Mouse (Mus musculus): ENCODE measurements around the gene Hes1. TPM values are rescaled to one million over a fixed set of nuclear protein-coding genes. Genes with fewer than 3 reads are reported as not detected.
A peak's percentile ranks its signal among the peaks of the same experiment; 100 is the strongest.

The Hes1 gene
- polyA plus RNA-seq, 1 experiment from 2014 or later = 66.5 TPM

DNA sequence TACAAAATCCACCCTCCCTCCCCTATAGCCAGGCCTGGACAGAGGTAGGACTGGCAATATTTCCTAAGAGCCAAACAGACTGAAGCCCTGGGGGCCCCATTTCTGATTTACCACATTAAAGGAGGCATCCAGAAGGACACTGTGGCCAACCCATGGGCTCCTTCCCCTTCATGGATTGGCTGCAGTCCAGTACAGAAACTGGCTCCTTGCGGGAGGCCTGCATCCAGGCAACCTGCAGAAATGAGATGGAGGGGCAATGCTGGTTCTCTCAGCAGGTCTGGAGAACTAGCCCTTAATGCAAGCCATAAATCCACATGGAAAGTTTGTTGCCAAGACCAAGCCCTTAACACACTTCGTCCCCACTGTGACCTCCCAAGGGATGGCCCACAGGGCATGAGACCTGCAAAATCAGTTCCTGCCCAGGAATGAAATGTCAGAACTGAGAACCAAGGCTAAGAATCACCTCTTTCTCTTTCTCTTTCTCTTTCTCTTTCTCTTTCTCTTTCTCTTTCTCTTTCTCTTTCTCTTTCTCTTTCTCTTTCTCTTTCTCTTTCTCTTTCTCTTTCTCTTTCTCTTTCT is 31.8 kb upstream of the Hes1 start:
- no peaks in the 10 kb centered on the region for H3K9me3 ChIP-seq (ENCODE audit: control insufficient read depth, low read length)
- ATAC-seq (replicated peaks; ENCODE audit: low FRiP score) = no peak
- peaks cover 19% of the 10 kb centered on the region for H3K4me1 ChIP-seq (replicated peaks; ENCODE audit: control insufficient read depth, insufficient read depth, low read length)
- H3K4me3 ChIP-seq (ENCODE audit: low read depth, low read length) = no peak overlapping the region
- no peak overlapping the region for H3K4me2 ChIP-seq (ENCODE audit: low read depth, low read length, severe bottlenecking)
- no peaks in the 10 kb centered on the region; the same call in 1 of the 2 replicates for H3K27me3 ChIP-seq (ENCODE audit: control insufficient read depth, insufficient read depth, low read length)
- H3K36me3 ChIP-seq (ENCODE audit: control insufficient read depth, insufficient read depth, low read length) = no peaks in the 10 kb centered on the region
- no peak for DNase-seq (ENCODE audit: low spot score)
- no peak overlapping the region for H3K27ac ChIP-seq (ENCODE audit: low read depth, low read length)
- no peak overlapping the region for H3K9ac ChIP-seq (ENCODE audit: low read length)
- 80% methylated on average over 2 of the region's 2 CpGs for WGBS

GRCm38 (mm10) chr16:30033390-30033789 is 30.8 kb upstream of the Hes1 start:
- H3K27ac ChIP-seq (ENCODE audit: low read depth, low read length) = no peak overlapping the region
- no peak overlapping the region for H3K4me2 ChIP-seq (ENCODE audit: low read depth, low read length, severe bottlenecking)
- H3K27me3 ChIP-seq (ENCODE audit: control insufficient read depth, insufficient read depth, low read length) = no peaks in the 10 kb centered on the region; the same call in 1 of the 2 replicates
- no peaks in the 10 kb centered on the region for H3K9me3 ChIP-seq (ENCODE audit: control insufficient read depth, low read length)
- no peaks in the 10 kb centered on the region for H3K36me3 ChIP-seq (ENCODE audit: control insufficient read depth, insufficient read depth, low read length)
- no peak overlapping the region for H3K9ac ChIP-seq (ENCODE audit: low read length)
- ATAC-seq (replicated peaks; ENCODE audit: low FRiP score) (no peak), DNase-seq (ENCODE audit: low spot score) (no peak)
- WGBS = 83% methylated on average over 3 of the region's 3 CpGs
- peaks cover 15% of the 10 kb centered on the region for H3K4me1 ChIP-seq (replicated peaks; ENCODE audit: control insufficient read depth, insufficient read depth, low read length)
- H3K4me3 ChIP-seq (ENCODE audit: low read depth, low read length) = no peak overlapping the region

- Histone ChIP-seq H3K27ac (ENCODE audit: low read depth, low read length) (no peak overlapping the region), H3K4me1 (replicated peaks; ENCODE audit: control insufficient read depth, insufficient read depth, low read length) (peaks cover 18% of the 10 kb centered on the region), H3K9me3 (ENCODE audit: control insufficient read depth, low read length) (no peaks in the 10 kb centered on the region), H3K9ac (ENCODE audit: low read length) (no peak overlapping the region), H3K36me3 (ENCODE audit: control insufficient read depth, insufficient read depth, low read length) (no peaks in the 10 kb centered on the region), H3K27me3 (ENCODE audit: control insufficient read depth, insufficient read depth, low read length) (no peaks in the 10 kb centered on the region; the same call in 1 of the 2 replicates), H3K4me3 (ENCODE audit: low read depth, low read length) (no peak overlapping the region), H3K4me2 (ENCODE audit: low read depth, low read length, severe bottlenecking) (no peak overlapping the region)
- 45% methylated on average over 4 of the region's 4 CpGs for WGBS
- DNase-seq (ENCODE audit: low spot score) = no peak
- ATAC-seq (replicated peaks; ENCODE audit: low FRiP score) = no peak
Measured at GRCm38 (mm10) chr16:30034001-30034400, 30.2 kb upstream of the Hes1 start.

DNA sequence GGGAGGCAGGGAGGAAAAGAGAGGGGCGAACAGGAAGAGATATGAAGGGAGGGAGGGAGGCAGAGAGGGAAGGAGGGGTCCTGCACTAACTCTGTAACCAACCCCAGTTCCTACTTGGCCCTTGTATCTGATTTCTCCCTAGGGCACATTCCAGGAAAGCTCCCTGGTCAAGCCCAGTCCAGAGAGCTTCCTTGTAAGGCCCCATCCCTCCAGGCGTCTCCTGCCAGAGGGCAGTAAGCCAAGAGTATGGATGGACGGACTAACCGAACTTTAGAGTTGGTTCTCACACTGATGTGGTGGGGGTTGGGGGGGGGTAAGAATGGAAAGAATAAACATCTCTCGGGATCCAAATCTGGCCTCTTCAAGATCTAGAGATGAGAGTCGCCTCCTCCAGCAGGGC is 29.7 kb upstream of the Hes1 start:
- no peaks in the 10 kb centered on the region for H3K9me3 ChIP-seq (ENCODE audit: control insufficient read depth, low read length)
- peaks cover 20% of the 10 kb centered on the region for H3K4me1 ChIP-seq (replicated peaks; ENCODE audit: control insufficient read depth, insufficient read depth, low read length)
- no peaks in the 10 kb centered on the region; the same call in 1 of the 2 replicates for H3K27me3 ChIP-seq (ENCODE audit: control insufficient read depth, insufficient read depth, low read length)
- no peak overlapping the region for H3K4me2 ChIP-seq (ENCODE audit: low read depth, low read length, severe bottlenecking)
- WGBS = 63% methylated on average over 5 of the region's 6 CpGs
- DNase-seq (ENCODE audit: low spot score) (no peak), ATAC-seq (replicated peaks; ENCODE audit: low FRiP score) (no peak)
- no peak overlapping the region for H3K27ac ChIP-seq (ENCODE audit: low read depth, low read length)
- H3K36me3 ChIP-seq (ENCODE audit: control insufficient read depth, insufficient read depth, low read length) = no peaks in the 10 kb centered on the region
- no peak overlapping the region for H3K9ac ChIP-seq (ENCODE audit: low read length)
- no peak overlapping the region for H3K4me3 ChIP-seq (ENCODE audit: low read depth, low read length)

- no peak for DNase-seq (ENCODE audit: low spot score)
- no peak for ATAC-seq (replicated peaks; ENCODE audit: low FRiP score)
- H3K4me3 ChIP-seq (ENCODE audit: low read depth, low read length) = no peak overlapping the region
- no peak overlapping the region for H3K27ac ChIP-seq (ENCODE audit: low read depth, low read length)
- WGBS = 83% methylated on average over 5 of the region's 5 CpGs
- H3K27me3 ChIP-seq (ENCODE audit: control insufficient read depth, insufficient read depth, low read length) = no peaks in the 10 kb centered on the region; the same call in 1 of the 2 replicates
- H3K4me2 ChIP-seq (ENCODE audit: low read depth, low read length, severe bottlenecking) = no peak overlapping the region
- peaks cover 15% of the 10 kb centered on the region; the same call in 1 of the 2 replicates for H3K4me1 ChIP-seq (replicated peaks; ENCODE audit: control insufficient read depth, insufficient read depth, low read length)
- H3K9ac ChIP-seq (ENCODE audit: low read length) = no peak overlapping the region
- H3K36me3 ChIP-seq (ENCODE audit: control insufficient read depth, insufficient read depth, low read length) = no peaks in the 10 kb centered on the region
- H3K9me3 ChIP-seq (ENCODE audit: control insufficient read depth, low read length) = no peaks in the 10 kb centered on the region
Measured at GRCm38 (mm10) chr16:30034979-30035440, 29.2 kb upstream of the Hes1 start.

GRCm38 (mm10) chr16:30036104-30036503 is 28.1 kb upstream of the Hes1 start:
- WGBS = 86% methylated on average over 3 of the region's 3 CpGs
- H3K27ac ChIP-seq (ENCODE audit: low read depth, low read length) = no peak overlapping the region
- H3K4me3 ChIP-seq (ENCODE audit: low read depth, low read length) = no peak overlapping the region
- DNase-seq (ENCODE audit: low spot score) (no peak), ATAC-seq (replicated peaks; ENCODE audit: low FRiP score) (no peak)
- peaks cover 12% of the 10 kb centered on the region; the same call in 1 of the 2 replicates for H3K4me1 ChIP-seq (replicated peaks; ENCODE audit: control insufficient read depth, insufficient read depth, low read length)
- no peaks in the 10 kb centered on the region; the same call in 1 of the 2 replicates for H3K27me3 ChIP-seq (ENCODE audit: control insufficient read depth, insufficient read depth, low read length)
- no peak overlapping the region for H3K4me2 ChIP-seq (ENCODE audit: low read depth, low read length, severe bottlenecking)
- H3K9me3 ChIP-seq (ENCODE audit: control insufficient read depth, low read length) = no peaks in the 10 kb centered on the region
- H3K9ac ChIP-seq (ENCODE audit: low read length) = no peak overlapping the region
- no peaks in the 10 kb centered on the region for H3K36me3 ChIP-seq (ENCODE audit: control insufficient read depth, insufficient read depth, low read length)

GRCm38 (mm10) chr16:30038663-30039593 is 25.3 kb upstream of the Hes1 start:
- no peak overlapping the region for H3K4me2 ChIP-seq (ENCODE audit: low read depth, low read length, severe bottlenecking)
- no peaks in the 10 kb centered on the region for H3K36me3 ChIP-seq (ENCODE audit: control insufficient read depth, insufficient read depth, low read length)
- 2% methylated on average over 14 of the region's 17 CpGs for WGBS
- no peak overlapping the region for H3K4me3 ChIP-seq (ENCODE audit: low read depth, low read length)
- ATAC-seq (replicated peaks; ENCODE audit: low FRiP score) = peak; percentile 70
- H3K27ac ChIP-seq (ENCODE audit: low read depth, low read length) = no peak overlapping the region
- H3K9ac ChIP-seq (ENCODE audit: low read length) = 0 out of 2 replicates have a peak overlapping the region, but pooled peaks have one; percentile 5
- no peaks in the 10 kb centered on the region for H3K9me3 ChIP-seq (ENCODE audit: control insufficient read depth, low read length)
- H3K4me1 ChIP-seq (replicated peaks; ENCODE audit: control insufficient read depth, insufficient read depth, low read length) = peaks cover 12% of the 10 kb centered on the region; the same call in 1 of the 2 replicates
- peak; percentile 65 for DNase-seq (ENCODE audit: low spot score)
- no peaks in the 10 kb centered on the region; the same call in 1 of the 2 replicates for H3K27me3 ChIP-seq (ENCODE audit: control insufficient read depth, insufficient read depth, low read length)

- Histone ChIP-seq H3K4me2 (ENCODE audit: low read depth, low read length, severe bottlenecking) (no peak overlapping the region), H3K27me3 (ENCODE audit: control insufficient read depth, insufficient read depth, low read length) (no peaks in the 10 kb centered on the region; the same call in 1 of the 2 replicates), H3K27ac (ENCODE audit: low read depth, low read length) (no peak overlapping the region), H3K9ac (ENCODE audit: low read length) (no peak overlapping the region), H3K4me1 (replicated peaks; ENCODE audit: control insufficient read depth, insufficient read depth, low read length) (peaks cover 12% of the 10 kb centered on the region; the same call in 1 of the 2 replicates), H3K9me3 (ENCODE audit: control insufficient read depth, low read length) (no peaks in the 10 kb centered on the region), H3K4me3 (ENCODE audit: low read depth, low read length) (no peak overlapping the region), H3K36me3 (ENCODE audit: control insufficient read depth, insufficient read depth, low read length) (no peaks in the 10 kb centered on the region)
- no peak for DNase-seq (ENCODE audit: low spot score)
- ATAC-seq (replicated peaks; ENCODE audit: low FRiP score) = no peak
- 63% methylated on average over 2 of the region's 2 CpGs for WGBS
Measured at GRCm38 (mm10) chr16:30039841-30040240, 24.3 kb upstream of the Hes1 start.

All from forebrain, embryonic 11.5 days (tissue).